Mouse (Mus musculus): ENCODE data around the gene Cpsf4l. TPM values are rescaled to one million over a fixed set of nuclear protein-coding genes. Genes with fewer than 3 reads are reported as not detected.
A peak's percentile ranks its signal among the peaks of the same experiment; 100 is the strongest.

The Cpsf4l gene
- total RNA-seq, 2 experiments from 2014 or later = not detected

- DNase-seq = no peak
- intact Hi-C loops (cut with DNase I) = no loop called here
These were observed 27.2 kb upstream of the Cpsf4l start for GRCm38 (mm10) chr11:113736848-113737552.

- DNase-seq = no peak
- intact Hi-C loops (cut with DNase I) = no loop called here
These were observed 25.3 kb upstream of the Cpsf4l start for GRCm38 (mm10) chr11:113735151-113735550.

- intact Hi-C loops (cut with DNase I) = no loop called here
- DNase-seq = no peak
These were observed 24.0 kb upstream of the Cpsf4l start for GRCm38 (mm10) chr11:113733631-113734364.

GRCm38 (mm10) chr11:113731945-113732612, 22.3 kb upstream of the Cpsf4l start:
- no peak for DNase-seq
- intact Hi-C loops (cut with DNase I) = no loop called here

GRCm38 (mm10) chr11:113730879-113731278, 21.1 kb upstream of the Cpsf4l start:
- DNase-seq = no peak
- intact Hi-C loops (cut with DNase I) = no loop called here

- intact Hi-C loops (cut with DNase I) = no loop called here
- no peak for DNase-seq
These were observed 20.1 kb upstream of the Cpsf4l start for GRCm38 (mm10) chr11:113729917-113730316.

- no peak for DNase-seq
- intact Hi-C loops (cut with DNase I) = no loop called here
These were observed 19.4 kb upstream of the Cpsf4l start for GRCm38 (mm10) chr11:113729239-113729638.

GRCm38 (mm10) chr11:113727992-113728391, 18.2 kb upstream of the Cpsf4l start:
- intact Hi-C loops (cut with DNase I) = no loop called here
- no peak for DNase-seq

GRCm38 (mm10) chr11:113726994-113727888, 17.4 kb upstream of the Cpsf4l start:
- intact Hi-C loops (cut with DNase I) = no loop called here
- DNase-seq = no peak

- intact Hi-C loops (cut with DNase I) = no loop called here
- peak in 1 of 2 experiments; percentile 52 for DNase-seq
These were observed 15.6 kb upstream of the Cpsf4l start for GRCm38 (mm10) chr11:113725235-113726048.

GRCm38 (mm10) chr11:113722405-113723090, 12.7 kb upstream of the Cpsf4l start:
- no peak for DNase-seq
- intact Hi-C loops (cut with DNase I) = no loop called here

GRCm38 (mm10) chr11:113717767-113718424, 8.1 kb upstream of the Cpsf4l start:
- intact Hi-C loops (cut with DNase I) = no loop called here
- DNase-seq = no peak

- no peak for DNase-seq
- intact Hi-C loops (cut with DNase I) = no loop called here
These were observed 6.3 kb upstream of the Cpsf4l start for GRCm38 (mm10) chr11:113716132-113716531.

- DNase-seq = no peak
- intact Hi-C loops (cut with DNase I) = no loop called here
These were observed 5.4 kb upstream of the Cpsf4l start for GRCm38 (mm10) chr11:113715078-113715674.

GRCm38 (mm10) chr11:113711061-113711460, 1.2 kb upstream of the Cpsf4l start:
- no peak for DNase-seq
- intact Hi-C loops (cut with DNase I) = no loop called here

GRCm38 (mm10) chr11:113710257-113710777, 500 bp upstream of the Cpsf4l start:
- intact Hi-C loops (cut with DNase I) = no loop called here
- no peak for DNase-seq

GRCm38 (mm10) chr11:113709272-113709671, 545 bp downstream of the Cpsf4l start:
- intact Hi-C loops (cut with DNase I) = no loop called here

More at GRCm38 (mm10) chr11:113709272-113709671, 545 bp downstream of the Cpsf4l start:
- no peak for DNase-seq
